Mouse (Mus musculus) adrenal gland, postnatal 4 days (tissue): Measurements from ENCODE around the gene Lrrc3c. TPM values are rescaled to one million over a fixed set of nuclear protein-coding genes. Genes with fewer than 3 reads are reported as not detected.
"Not testable (repeated sequence)": the region's sequence is repeated elsewhere in the genome, so short reads cannot be mapped to it uniquely, and the experiment has no call there.

ENCODE experiments used
- DNase-seq, 2 experiments: peaks; one replicate each; pipeline ENCODE4 v3.0.0; 2021 to 2022; ENCODE audit warnings: low spot score in 2 of 2, mixed read lengths in 2 of 2
- total RNA-seq, 2 experiments: library from RNA; stranded (reverse); gene quantifications; 2 replicates each; pipeline ENCODE4 v1.2.3; 2021

Lrrc3c gene
- total RNA-seq, 2 experiments from 2014 or later: not detected

GRCm38 (mm10) chr11:98625611-98626410, 27.7 kb downstream of the Lrrc3c start, which contains the start of the genes Gm12355 and Gsdma3:
Gene Gm12355, minus strand, starts transcription at chr11:98625661.
Gene Gsdma3, plus strand, starts transcription at chr11:98626360.
- DNase-seq: no peak

GRCm38 (mm10) chr11:98628706-98629105, 30.6 kb downstream of the Lrrc3c start:
- DNase-seq: no peak

GRCm38 (mm10) chr11:98630646-98631045, 32.6 kb downstream of the Lrrc3c start:
- no peak for DNase-seq

GRCm38 (mm10) chr11:98635312-98635970, 37.4 kb downstream of the Lrrc3c start:
- DNase-seq: not testable (repeated sequence)

- no peak for DNase-seq
Observed at GRCm38 (mm10) chr11:98637501-98637900, 39.4 kb downstream of the Lrrc3c start.

- no peak for DNase-seq
Observed at GRCm38 (mm10) chr11:98640091-98640490, 42.0 kb downstream of the Lrrc3c start.

- DNase-seq: no peak
Observed at GRCm38 (mm10) chr11:98644757-98645156, 46.7 kb downstream of the Lrrc3c start.

GRCm38 (mm10) chr11:98645946-98646345, 47.9 kb downstream of the Lrrc3c start:
- DNase-seq: no peak

- no peak for DNase-seq
Observed at GRCm38 (mm10) chr11:98646459-98646858, 48.4 kb downstream of the Lrrc3c start, which contains the start of gene Gsdma2. Gene Gsdma2, plus strand, starts transcription at chr11:98646759.

Other genes with a start within 250 kb of the Lrrc3c start
- 1 to 10 TPM; 1.3 to 1.9 TPM for gene Ppp1r1b, start 249.9 kb upstream of the Lrrc3c start, total RNA-seq
- gene Stard3, start 239.9 kb upstream of the Lrrc3c start, total RNA-seq: 10 to 100 TPM; 30.3 to 30.9 TPM
- gene Tcap, start 214.5 kb upstream of the Lrrc3c start, total RNA-seq: 10 to 100 TPM in 1 of 2 experiments, 1 to 10 TPM in 1; 8.6 to 16.7 TPM
- 100 to 1,000 TPM; 686 to 903 TPM for gene Pnmt, start 211.8 kb upstream of the Lrrc3c start, total RNA-seq
- gene Pgap3, start 197.8 kb upstream of the Lrrc3c start, total RNA-seq: 10 to 100 TPM in 1 of 2 experiments, 1 to 10 TPM in 1; 9.7 to 11.0 TPM
- 10 to 100 TPM; 10.8 to 19.4 TPM for gene Erbb2, start 185.8 kb upstream of the Lrrc3c start, total RNA-seq
- gene Mien1, start 159.3 kb upstream of the Lrrc3c start, total RNA-seq: 10 to 100 TPM; 53.5 to 55.3 TPM
- 10 to 100 TPM in 1 of 2 experiments, 1 to 10 TPM in 1; 5.9 to 10.3 TPM for gene Grb7, start 151.9 kb upstream of the Lrrc3c start, total RNA-seq
- gene Ikzf3, start 52.3 kb upstream of the Lrrc3c start, total RNA-seq: 1 to 10 TPM in 1 of 2 experiments, under 1 TPM in 1; 0.36 to 1.4 TPM
- gene Zpbp2, start 47.2 kb upstream of the Lrrc3c start, total RNA-seq: under 1 TPM in 1 of 2 experiments, not detected in 1; 0.45 TPM
- gene Ormdl3, start 10.9 kb upstream of the Lrrc3c start, total RNA-seq: 10 to 100 TPM; 74.7 to 84.1 TPM
- gene Gm12355, start 27.4 kb downstream of the Lrrc3c start, total RNA-seq: 10 to 100 TPM; 23.3 to 26.6 TPM
- 10 to 100 TPM; 12.0 to 14.5 TPM for gene Gsdma3, start 28.1 kb downstream of the Lrrc3c start, total RNA-seq
- under 1 TPM; 0.25 to 0.48 TPM for gene Gsdma2, start 48.5 kb downstream of the Lrrc3c start, total RNA-seq
- not detected for gene Gsdma, start 66.1 kb downstream of the Lrrc3c start, total RNA-seq
- gene Psmd3, start 84.3 kb downstream of the Lrrc3c start, total RNA-seq: 100 to 1,000 TPM; 137 to 147 TPM
- not detected for gene Csf3, start 103.0 kb downstream of the Lrrc3c start, total RNA-seq
- 10 to 100 TPM; 75.7 to 84.8 TPM for gene Med24, start 131.1 kb downstream of the Lrrc3c start, total RNA-seq
- gene Thra, start 142.3 kb downstream of the Lrrc3c start, total RNA-seq: 100 to 1,000 TPM; 181 to 195 TPM
- 100 to 1,000 TPM; 104 to 115 TPM for gene Nr1d1, start 177.0 kb downstream of the Lrrc3c start, total RNA-seq
- gene Msl1, start 197.2 kb downstream of the Lrrc3c start, total RNA-seq: 100 to 1,000 TPM; 119 to 121 TPM
- gene Casc3, start 206.6 kb downstream of the Lrrc3c start, total RNA-seq: 10 to 100 TPM; 45.2 to 54.8 TPM
- gene Rapgefl1, start 238.5 kb downstream of the Lrrc3c start, total RNA-seq: 1 to 10 TPM; 2.6 to 3.0 TPM